ENCODE assay signal across 17 mouse cellular contexts in the genomic region with DNA sequence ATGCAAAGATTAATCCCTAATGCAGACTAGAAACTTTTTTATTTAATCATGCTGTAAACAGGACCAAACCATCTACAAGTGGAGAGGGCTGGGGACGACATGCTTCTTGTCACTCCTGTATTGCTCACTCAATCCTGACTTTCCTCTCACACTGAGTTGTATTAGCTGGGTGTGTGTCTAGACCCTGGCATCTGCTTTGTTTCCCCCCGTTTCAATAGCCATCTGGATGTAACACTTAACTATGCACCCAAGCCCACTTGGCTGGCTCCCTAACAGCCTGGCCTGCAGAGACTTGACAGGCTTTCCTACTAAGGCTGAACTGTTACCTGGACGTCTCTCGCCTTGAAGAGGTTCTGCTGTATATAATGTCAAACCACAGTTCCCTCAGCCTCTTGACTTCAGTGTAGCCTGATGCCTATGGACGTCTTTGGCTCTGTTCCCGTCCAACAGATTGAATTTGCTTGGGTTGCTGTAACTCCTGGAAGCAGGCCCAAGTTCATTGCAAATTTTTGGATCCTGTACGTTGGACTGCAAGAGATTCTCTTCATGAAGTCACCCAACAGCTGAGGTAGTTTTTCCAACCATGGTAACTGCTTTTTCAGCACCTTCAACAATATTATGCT. TPM values are rescaled to one million over a fixed set of nuclear protein-coding genes. Genes with fewer than 3 reads are reported as not detected.
A peak's percentile ranks its signal among the peaks of the same experiment; 100 is the strongest.
DNase-seq lines count a peak whose midpoint lies in the region; ATAC-seq and TF ChIP-seq lines count a peak whose summit lies in the region.
"Had no signal": no experiment of that assay in that cellular context is flagged by ENCODE, and none has a peak within 500 bp of the region (broad histone marks: within the 10 kb centered on the region; RNA-seq: fewer than 3 reads in every experiment).

No protein-coding gene starts in this region.

- no peak overlapping the region for H3K4me2 ChIP-seq in hindbrain, embryonic 16.5 days (ENCODE audit: low read length)
- no peak overlapping the region for H3K4me2 ChIP-seq in hindbrain, embryonic 13.5 days
- H3K4me2 ChIP-seq: heart, embryonic 15.5 days; hindbrain, embryonic 12.5 days; neural tube, embryonic 12.5 days had no signal

- peak; percentile 70; the same call in 1 of the 2 replicates for ATAC-seq in hindbrain, embryonic 16.5 days
- no peak for ATAC-seq in hindbrain, embryonic 13.5 days (ENCODE audit: low FRiP score)

- H3K27me3 ChIP-seq in hindbrain, embryonic 16.5 days (replicated peaks; ENCODE audit: control insufficient read depth, insufficient read depth, low read length) = no peaks in the 10 kb centered on the region
- H3K27me3 ChIP-seq in hindbrain, embryonic 13.5 days = no peaks in the 10 kb centered on the region
- H3K27me3 ChIP-seq: heart, embryonic 15.5 days; hindbrain, embryonic 12.5 days; megakaryocyte, embryonic 14.5 days; neural tube, embryonic 12.5 days had no signal

- no peak for TF ChIP-seq POLR2A in brain, embryonic 14.5 days (IDR thresholded peaks at IDR 0.05; ENCODE audit: borderline replicate concordance, extremely low read depth, insufficient read depth, insufficient read length, poor library complexity, severe bottlenecking)

- peak; percentile 8 for DNase-seq in NIH3T3 (ENCODE audit: low read depth)
- peak; percentile 81 for DNase-seq in brain, embryonic 14.5 days (ENCODE audit: low read depth)
- DNase-seq in cerebellum, postnatal 10 days = peak; percentile 88 to 89
- no peak for DNase-seq in thymus, postnatal 25 days
- no peak for DNase-seq in thymus, postnatal 36 days
- no peak for DNase-seq in kidney, postnatal 4 days
- DNase-seq: adrenal gland, adult 8-10 months; kidney, adult 8-10 months; layer of hippocampus, postnatal 36 days; thymus, adult 2 months had no signal

- no peak overlapping the region for H3K4me3 ChIP-seq in hindbrain, embryonic 16.5 days (ENCODE audit: low read length)
- H3K4me3 ChIP-seq in hindbrain, embryonic 13.5 days = no peak overlapping the region
- H3K4me3 ChIP-seq: erythroblast, embryonic 14.5 days; heart, embryonic 15.5 days; hindbrain, embryonic 12.5 days; megakaryocyte, embryonic 14.5 days; neural tube, embryonic 12.5 days had no signal

- WGBS in hindbrain, embryonic 16.5 days = 71% methylated on average over 7 of the region's 7 CpGs
- 81% methylated on average over 7 of the region's 7 CpGs for WGBS in hindbrain, embryonic 13.5 days

- no peak overlapping the region for H3K9ac ChIP-seq in hindbrain, embryonic 16.5 days (ENCODE audit: low read depth, low read length)
- no peak overlapping the region for H3K9ac ChIP-seq in hindbrain, embryonic 13.5 days
- H3K9ac ChIP-seq: heart, embryonic 15.5 days; hindbrain, embryonic 12.5 days; neural tube, embryonic 12.5 days had no signal

- no peaks in the 10 kb centered on the region for H3K9me3 ChIP-seq in hindbrain, embryonic 16.5 days (ENCODE audit: control insufficient read depth, low read length)
- H3K9me3 ChIP-seq in hindbrain, embryonic 13.5 days = no peaks in the 10 kb centered on the region
- H3K9me3 ChIP-seq: heart, embryonic 15.5 days; hindbrain, embryonic 12.5 days; megakaryocyte, embryonic 14.5 days; neural tube, embryonic 12.5 days had no signal

- no peak for TF ChIP-seq CTCF in brain, embryonic 14.5 days (IDR thresholded peaks at IDR 0.05; ENCODE audit: borderline replicate concordance, extremely low read depth, insufficient read depth, insufficient read length)

- no peak overlapping the region for H3K27ac ChIP-seq in hindbrain, embryonic 16.5 days (ENCODE audit: low read depth, low read length)
- H3K27ac ChIP-seq in hindbrain, embryonic 13.5 days = no peak overlapping the region
- H3K27ac ChIP-seq: heart, embryonic 15.5 days; hindbrain, embryonic 12.5 days; neural tube, embryonic 12.5 days had no signal

- no peaks in the 10 kb centered on the region for H3K4me1 ChIP-seq in hindbrain, embryonic 16.5 days (ENCODE audit: control insufficient read depth, insufficient read depth, low read depth, low read length)
- no peaks in the 10 kb centered on the region for H3K4me1 ChIP-seq in hindbrain, embryonic 13.5 days (replicated peaks)
- H3K4me1 ChIP-seq: hindbrain, embryonic 12.5 days; neural tube, embryonic 12.5 days had no signal

- H3K36me3 ChIP-seq in hindbrain, embryonic 16.5 days (ENCODE audit: control insufficient read depth, insufficient read depth, low read length) = no peaks in the 10 kb centered on the region
- H3K36me3 ChIP-seq in hindbrain, embryonic 13.5 days = no peaks in the 10 kb centered on the region
- H3K36me3 ChIP-seq: heart, embryonic 15.5 days; hindbrain, embryonic 12.5 days; neural tube, embryonic 12.5 days had no signal

RNA-seq across cellular contexts. Expression of gene Tmtc2, which starts 21.3 kb away (rescaled TPM):
- 7.2 and 7.3 TPM in 2 replicates for polyA plus RNA-seq in hindbrain, embryonic 16.5 days (2015; fragmentation: Nextera tagmentation; extraction: Ambion mirVana)
- 11.9 TPM in 2 replicates for polyA plus RNA-seq in hindbrain, embryonic 13.5 days (2015; fragmentation: Nextera tagmentation; extraction: Ambion mirVana)
- 9.5 and 14.5 TPM in 2 replicates for polyA plus RNA-seq in brain, embryonic 14.5 days (2012; rRNA removed)

Comparison
In these comparisons a context has a peak if more than half of its experiments do, and no peak if none do; other contexts are left out.
1. DNase-seq: peak in NIH3T3 (single experiment), brain, embryonic 14.5 days (single experiment) and cerebellum, postnatal 10 days (2 of 2); none in thymus, postnatal 25 days (single experiment), thymus, postnatal 36 days (0 of 2) and kidney, postnatal 4 days (0 of 2).